18 mouse cellular contexts compared by ENCODE assay signal in genomic region chr13:81328181-81328580, GRCm38 (mm10).
"Had no signal": no experiment of that assay in that cellular context is flagged by ENCODE, and none has a peak within 500 bp of the region (broad histone marks: within the 10 kb centered on the region; RNA-seq: fewer than 3 reads in every experiment).

No protein-coding gene starts in this region.

- H3K4me1 ChIP-seq: midbrain, embryonic 12.5 days; midbrain, embryonic 15.5 days; neural tube, embryonic 12.5 days; neural tube, embryonic 15.5 days had no signal

- H3K4me2 ChIP-seq: liver, embryonic 13.5 days; lung, embryonic 14.5 days; midbrain, embryonic 12.5 days; midbrain, embryonic 15.5 days; neural tube, embryonic 12.5 days; neural tube, embryonic 15.5 days had no signal

- H3K27ac ChIP-seq: left cerebral cortex, adult 2 months; liver, embryonic 13.5 days; macrophage; midbrain, embryonic 12.5 days; midbrain, embryonic 15.5 days; neural tube, embryonic 12.5 days; neural tube, embryonic 15.5 days; stomach, postnatal 0 days had no signal

- H3K4me3 ChIP-seq: left cerebral cortex, adult 2 months; liver, embryonic 13.5 days; midbrain, embryonic 12.5 days; midbrain, embryonic 15.5 days; neural tube, embryonic 12.5 days; neural tube, embryonic 15.5 days had no signal

- H3K9me3 ChIP-seq: liver, embryonic 13.5 days; midbrain, embryonic 12.5 days; midbrain, embryonic 15.5 days; neural tube, embryonic 12.5 days; neural tube, embryonic 15.5 days had no signal

- H3K9ac ChIP-seq: liver, embryonic 13.5 days; lung, embryonic 14.5 days; midbrain, embryonic 12.5 days; midbrain, embryonic 15.5 days; neural tube, embryonic 12.5 days; neural tube, embryonic 15.5 days had no signal

- DNase-seq: layer of hippocampus, postnatal 36 days; liver, embryonic 13.5 days; lung, embryonic 14.5 days; right cerebral cortex, adult 18-20 months; right cerebral cortex, postnatal 14 days; right cerebral cortex, postnatal 4 days; thymus, adult 2 months; thymus, postnatal 14 days; thymus, postnatal 4 days had no signal

- ATAC-seq: intestine, postnatal 0 days; lung, postnatal 0 days; midbrain, embryonic 15.5 days had no signal

- H3K36me3 ChIP-seq: liver, embryonic 13.5 days; midbrain, embryonic 12.5 days; midbrain, embryonic 15.5 days; neural tube, embryonic 15.5 days had no signal

- H3K27me3 ChIP-seq: liver, embryonic 13.5 days; midbrain, embryonic 12.5 days; midbrain, embryonic 15.5 days; neural tube, embryonic 12.5 days; neural tube, embryonic 15.5 days had no signal
